Mouse (Mus musculus): ENCODE results near the gene Mlf1.

The Mlf1 gene

DNA sequence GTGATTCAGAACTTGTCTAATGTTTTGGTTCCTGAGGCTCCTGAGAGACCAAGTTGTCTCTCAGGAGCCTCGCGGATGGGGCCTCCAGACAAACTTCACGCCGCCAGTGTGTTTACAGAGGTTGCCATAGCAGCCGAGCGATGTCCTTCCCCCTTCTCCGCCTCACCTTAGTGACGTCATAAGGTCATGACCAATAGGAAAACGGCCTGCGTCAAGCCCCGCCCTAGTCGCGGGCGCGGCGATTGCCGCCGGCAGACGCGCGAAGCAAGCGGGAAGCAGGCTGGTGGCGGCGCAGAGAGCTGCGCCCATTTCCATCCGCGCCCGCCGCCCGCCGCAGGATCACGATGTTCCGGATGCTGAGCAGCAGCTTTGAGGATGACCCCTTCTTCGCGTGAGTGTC is at the start of gene Mlf1:
TSS of gene Mlf1 (plus strand) at position 226 of the 400 bp plus-strand sequence.
- Histone ChIP-seq H3K27me3 (ENCODE audit: control insufficient read depth, insufficient read depth, low read length, poor library complexity, severe bottlenecking) (no peaks in the 10 kb centered on the region), H3K36me3 (ENCODE audit: control insufficient read depth, insufficient read depth, low read length, poor library complexity, severe bottlenecking) (no peaks in the 10 kb centered on the region)
- peak; percentile 73 for DNase-seq (ENCODE audit: low read depth, low spot score)

DNA sequence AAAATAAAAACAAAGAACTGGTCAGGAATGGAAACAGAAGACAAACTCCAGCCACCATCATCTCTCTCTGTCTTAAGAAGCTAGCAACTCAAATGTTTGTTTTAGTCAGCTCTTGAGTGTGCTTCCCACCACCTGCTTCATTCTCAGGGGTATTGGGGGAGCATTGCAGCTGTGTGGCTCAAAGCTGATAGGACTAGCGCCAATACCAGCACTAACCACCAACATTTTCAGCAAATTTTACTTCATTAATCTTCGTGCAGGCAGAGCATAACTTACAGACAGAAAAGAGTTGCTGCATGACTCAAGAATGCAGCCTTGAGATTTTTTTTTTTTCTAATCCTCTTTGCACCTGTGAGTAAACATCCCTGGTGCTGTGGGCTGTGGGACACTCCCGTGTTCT is 34.3 kb upstream of the Mlf1 start:
- H3K36me3 ChIP-seq (ENCODE audit: control insufficient read depth, insufficient read depth, low read length, poor library complexity, severe bottlenecking), result no peaks in the 10 kb centered on the region
- DNase-seq (ENCODE audit: low read depth, low spot score), result no peak
- H3K27me3 ChIP-seq (ENCODE audit: control insufficient read depth, insufficient read depth, low read length, poor library complexity, severe bottlenecking), result no peaks in the 10 kb centered on the region

DNA sequence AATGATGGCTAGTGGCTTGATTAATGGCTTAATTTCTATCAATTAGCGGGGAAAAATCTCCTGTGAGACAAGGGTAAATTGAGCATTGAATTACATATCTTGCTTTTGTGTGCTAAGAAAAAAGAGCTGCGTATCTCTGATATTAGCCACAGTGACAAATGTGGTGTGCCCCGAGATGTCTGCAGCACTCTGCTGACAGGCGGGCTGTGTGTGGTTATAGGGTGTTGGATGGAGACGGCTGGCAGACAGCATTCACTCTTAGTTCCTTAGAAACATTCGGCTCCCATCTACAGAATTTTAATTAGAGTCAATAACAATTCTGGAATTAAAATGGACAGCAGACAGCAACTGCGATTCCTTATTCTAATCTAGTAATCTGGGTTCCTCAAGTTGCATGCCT is 33.0 kb upstream of the Mlf1 start:
- DNase-seq (ENCODE audit: low read depth, low spot score), result no peak
- H3K36me3 ChIP-seq (ENCODE audit: control insufficient read depth, insufficient read depth, low read length, poor library complexity, severe bottlenecking), result no peaks in the 10 kb centered on the region
- H3K27me3 ChIP-seq (ENCODE audit: control insufficient read depth, insufficient read depth, low read length, poor library complexity, severe bottlenecking), result no peaks in the 10 kb centered on the region

DNA sequence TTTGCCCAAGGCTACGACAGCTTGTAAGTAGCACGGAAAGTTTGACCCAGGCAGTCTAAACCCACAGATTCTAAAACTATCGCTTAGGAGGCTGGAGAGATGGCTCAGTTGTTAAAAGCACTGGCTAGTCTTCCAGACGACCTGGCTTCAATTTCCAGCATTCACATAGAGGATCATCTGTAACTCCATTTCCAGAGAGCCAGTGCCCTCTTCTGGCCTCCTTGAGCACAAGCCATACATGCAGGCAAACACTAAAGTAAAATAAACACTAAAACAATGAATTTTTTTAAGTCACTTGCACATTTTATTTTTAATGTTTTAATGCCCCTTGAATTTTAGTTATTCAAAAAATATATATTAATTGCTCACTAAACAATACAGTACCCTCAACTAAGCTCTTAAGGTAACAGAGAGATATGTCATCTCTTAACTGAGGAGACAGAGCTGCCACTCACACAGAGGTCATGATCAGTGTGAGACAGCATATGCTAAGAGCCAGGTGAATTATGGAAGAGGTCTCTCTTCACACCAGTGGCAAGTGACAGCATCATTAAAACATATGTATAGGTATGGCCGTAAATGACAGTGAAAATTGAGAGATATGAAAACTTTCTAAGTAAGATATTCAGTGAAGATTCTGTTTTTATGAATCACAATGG is 30.8 kb upstream of the Mlf1 start:
- H3K27me3 ChIP-seq (ENCODE audit: control insufficient read depth, insufficient read depth, low read length, poor library complexity, severe bottlenecking), result no peaks in the 10 kb centered on the region
- DNase-seq (ENCODE audit: low read depth, low spot score), result no peak
- no peaks in the 10 kb centered on the region for H3K36me3 ChIP-seq (ENCODE audit: control insufficient read depth, insufficient read depth, low read length, poor library complexity, severe bottlenecking)

DNA sequence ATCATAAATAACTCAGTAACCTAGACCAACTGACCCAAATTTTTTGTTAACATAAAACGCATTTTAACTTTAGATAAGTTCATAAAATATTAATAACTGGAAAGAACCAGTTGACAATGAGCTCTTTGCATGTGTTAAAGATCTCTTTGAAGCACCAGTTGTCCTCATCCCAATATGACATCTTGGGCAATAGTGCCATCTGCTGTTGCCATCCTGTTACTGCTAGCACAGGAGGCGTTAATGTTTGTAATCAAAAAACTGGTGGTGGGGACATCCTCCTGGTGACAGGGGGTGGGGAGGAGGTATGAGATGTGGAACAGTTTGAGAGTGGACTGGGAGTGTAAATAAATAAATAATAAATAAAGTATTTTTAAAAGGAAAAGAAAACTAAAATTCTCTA is 29.3 kb upstream of the Mlf1 start:
- Histone ChIP-seq H3K27me3 (ENCODE audit: control insufficient read depth, insufficient read depth, low read length, poor library complexity, severe bottlenecking) (no peaks in the 10 kb centered on the region), H3K36me3 (ENCODE audit: control insufficient read depth, insufficient read depth, low read length, poor library complexity, severe bottlenecking) (no peaks in the 10 kb centered on the region)
- DNase-seq (ENCODE audit: low read depth, low spot score), result peak; percentile 70

DNA sequence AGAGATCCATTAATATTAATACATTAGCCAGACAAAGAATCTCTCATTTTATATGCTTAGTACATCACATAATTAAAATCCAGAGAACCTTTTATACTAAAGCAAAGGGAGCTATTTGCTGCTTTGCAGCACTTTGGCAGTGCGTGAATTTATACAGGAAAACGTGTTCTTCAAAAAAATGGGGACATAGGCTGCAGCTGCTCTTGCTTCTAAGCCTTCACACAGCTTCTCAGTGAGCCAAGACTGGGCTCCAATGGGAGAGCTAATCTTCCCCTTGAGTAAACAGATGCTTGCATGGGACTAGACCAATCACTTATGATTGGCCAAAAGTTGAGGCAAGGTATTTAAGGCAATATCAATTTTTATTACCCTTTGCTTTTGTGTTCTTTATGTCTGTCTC is 27.2 kb upstream of the Mlf1 start:
- Histone ChIP-seq H3K27me3 (ENCODE audit: control insufficient read depth, insufficient read depth, low read length, poor library complexity, severe bottlenecking) (no peaks in the 10 kb centered on the region), H3K36me3 (ENCODE audit: control insufficient read depth, insufficient read depth, low read length, poor library complexity, severe bottlenecking) (no peaks in the 10 kb centered on the region)
- no peak for DNase-seq (ENCODE audit: low read depth, low spot score)

DNA sequence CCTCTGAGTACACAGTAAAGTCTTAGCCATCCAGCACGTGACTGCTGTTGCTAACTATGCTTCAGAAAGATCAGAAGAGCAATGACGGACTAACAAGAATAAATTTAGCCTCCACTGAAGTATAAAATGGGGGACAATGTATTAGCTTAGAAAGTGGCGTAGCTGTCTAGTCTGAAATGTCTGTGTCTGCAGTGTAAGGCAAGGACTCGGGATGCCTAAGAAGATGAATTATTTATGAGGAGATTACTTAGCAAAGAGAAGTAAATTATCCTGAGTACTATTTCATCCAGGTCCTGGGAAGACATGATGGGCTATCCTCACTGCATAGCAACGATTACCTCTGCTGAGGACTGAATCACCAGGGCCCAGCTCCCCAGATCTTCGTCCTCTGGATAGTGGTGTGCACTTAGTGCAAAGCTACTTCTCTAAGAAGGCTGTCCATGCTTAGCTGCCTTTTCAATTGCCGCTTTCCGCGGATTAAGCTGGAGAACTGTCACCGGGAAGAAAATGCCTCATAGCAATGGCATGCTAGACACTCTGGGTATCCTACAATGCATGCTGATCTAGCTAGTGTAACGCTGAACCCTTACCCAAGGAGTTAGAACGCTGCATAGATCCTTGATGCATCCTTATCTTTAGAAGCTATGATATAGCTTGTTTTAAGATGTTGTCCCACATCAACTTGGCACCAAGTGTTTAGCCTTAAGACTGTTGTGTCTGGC is 22.3 kb upstream of the Mlf1 start:
- Histone ChIP-seq H3K27me3 (ENCODE audit: control insufficient read depth, insufficient read depth, low read length, poor library complexity, severe bottlenecking) (no peaks in the 10 kb centered on the region), H3K36me3 (ENCODE audit: control insufficient read depth, insufficient read depth, low read length, poor library complexity, severe bottlenecking) (0 out of 2 replicates have a peak, but pooled peaks cover 4% of the 10 kb centered on the region)
- DNase-seq (ENCODE audit: low read depth, low spot score), result no peak

DNA sequence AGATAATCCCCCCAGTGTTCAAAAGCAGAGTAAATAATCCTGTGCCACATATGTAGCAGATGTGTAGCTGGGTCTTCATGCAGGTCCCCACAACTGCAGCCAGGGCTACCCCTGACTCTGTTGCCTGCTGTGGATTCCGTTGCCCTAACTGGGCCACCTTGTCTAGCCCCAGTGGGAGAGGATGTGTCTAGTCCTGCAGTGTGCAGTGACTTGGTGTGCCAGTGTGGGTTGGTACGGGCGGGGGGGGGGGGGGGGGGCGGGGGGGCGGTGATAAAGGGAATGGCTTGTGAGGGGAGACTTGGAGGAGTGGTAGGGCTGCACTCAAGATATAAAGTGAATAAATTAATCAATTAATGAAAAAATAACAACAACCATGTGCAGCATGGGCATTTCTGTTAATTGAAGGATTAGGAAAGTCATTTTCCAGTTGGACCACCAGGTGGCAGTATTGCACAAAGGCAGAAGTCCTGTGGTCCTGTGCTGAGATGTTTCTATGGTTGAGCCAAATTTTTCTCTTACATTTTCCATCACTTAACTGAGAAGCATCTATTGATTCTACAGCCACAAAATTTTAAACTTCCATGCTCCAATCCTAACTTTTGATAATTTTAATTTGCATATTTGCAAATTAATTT is 21.7 kb upstream of the Mlf1 start:
- H3K36me3 ChIP-seq (ENCODE audit: control insufficient read depth, insufficient read depth, low read length, poor library complexity, severe bottlenecking), result peaks cover 4% of the 10 kb centered on the region; the same call in 1 of the 2 replicates
- DNase-seq (ENCODE audit: low read depth, low spot score), result peak; percentile 71

DNA sequence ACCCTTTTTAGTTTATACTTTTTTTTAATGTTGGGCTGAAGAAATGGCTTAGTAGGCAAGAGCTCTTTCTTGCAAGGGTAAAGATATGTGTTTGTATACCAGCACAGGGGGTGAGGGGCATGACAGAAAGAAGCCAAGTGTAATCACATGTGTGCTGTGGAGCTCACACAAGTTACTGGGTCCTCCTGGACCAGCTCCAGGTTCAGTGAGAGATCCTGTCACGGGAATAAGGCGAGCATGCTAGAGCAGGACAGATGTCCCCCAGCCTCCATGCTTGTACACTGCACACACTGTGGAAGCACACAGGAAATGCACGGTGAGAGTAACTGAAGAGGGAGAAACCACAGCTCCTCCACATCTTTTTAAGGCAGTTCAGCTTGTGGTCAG is 21.1 kb upstream of the Mlf1 start:
- Histone ChIP-seq H3K36me3 (ENCODE audit: control insufficient read depth, insufficient read depth, low read length, poor library complexity, severe bottlenecking) (peaks cover 4% of the 10 kb centered on the region; the same call in 1 of the 2 replicates), H3K27me3 (ENCODE audit: control insufficient read depth, insufficient read depth, low read length, poor library complexity, severe bottlenecking) (no peaks in the 10 kb centered on the region)
- DNase-seq (ENCODE audit: low read depth, low spot score), result no peak

More for the DNA sequence above, 21.7 kb upstream of the Mlf1 start:
- no peaks in the 10 kb centered on the region for H3K27me3 ChIP-seq (ENCODE audit: control insufficient read depth, insufficient read depth, low read length, poor library complexity, severe bottlenecking)

DNA sequence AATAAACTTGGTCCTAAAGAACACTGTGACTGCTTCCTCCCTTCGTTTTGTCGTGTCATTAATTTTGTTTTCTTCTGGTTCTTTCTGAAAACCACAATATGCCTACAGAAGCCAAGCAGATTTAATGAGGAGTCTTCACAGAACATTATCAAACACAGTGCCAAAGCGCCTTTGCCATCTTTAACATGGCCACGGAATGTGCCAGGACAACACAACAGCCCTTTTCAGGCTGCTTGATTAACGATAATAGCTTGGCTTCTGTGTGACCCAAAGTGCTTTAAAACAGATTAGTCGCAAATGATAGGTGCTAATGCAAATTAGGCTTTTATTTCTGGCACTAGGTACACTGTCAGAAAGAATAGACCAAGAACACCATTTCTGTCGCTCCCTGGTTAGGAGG is 15.5 kb upstream of the Mlf1 start:
- no peaks in the 10 kb centered on the region for H3K27me3 ChIP-seq (ENCODE audit: control insufficient read depth, insufficient read depth, low read length, poor library complexity, severe bottlenecking)
- peaks cover 5% of the 10 kb centered on the region; the same call in 1 of the 2 replicates for H3K36me3 ChIP-seq (ENCODE audit: control insufficient read depth, insufficient read depth, low read length, poor library complexity, severe bottlenecking)
- DNase-seq (ENCODE audit: low read depth, low spot score), result no peak

DNA sequence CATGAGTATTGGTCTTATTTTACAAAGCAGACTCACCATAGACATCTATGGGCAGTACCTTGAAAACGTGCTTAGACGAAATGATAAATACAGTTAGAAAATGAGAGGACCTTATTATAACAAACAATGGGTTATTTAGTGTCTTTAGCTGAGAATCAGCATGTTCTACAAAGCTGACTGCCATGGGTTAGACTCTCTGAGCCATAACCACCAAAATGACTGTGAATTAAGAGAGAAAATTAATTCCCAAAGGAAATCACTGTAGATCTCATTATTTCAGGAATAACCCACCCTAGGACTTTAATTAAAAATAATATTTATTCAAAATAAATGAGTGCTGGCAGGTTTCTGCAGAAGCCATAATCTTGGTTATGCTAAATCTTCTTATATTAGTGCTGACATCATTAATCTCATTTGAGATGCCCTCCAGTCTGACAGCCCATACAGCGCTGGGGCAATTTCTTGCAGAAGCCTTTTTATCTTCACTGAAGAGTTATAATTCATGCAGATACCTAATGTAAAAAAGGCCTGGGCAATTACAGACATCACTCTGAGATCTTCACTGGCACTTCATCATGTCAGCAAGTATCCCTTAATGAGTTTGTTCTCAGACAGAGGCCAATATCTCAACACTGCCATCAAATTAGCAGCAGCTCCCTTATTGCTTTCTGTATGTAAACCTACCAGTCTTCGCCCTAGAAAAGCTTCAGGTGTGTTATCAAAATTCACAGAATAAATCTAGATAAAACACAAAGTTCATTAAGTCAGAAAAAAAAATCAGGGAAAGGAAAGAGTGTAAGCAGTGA is 7.6 kb upstream of the Mlf1 start:
- Histone ChIP-seq H3K36me3 (ENCODE audit: control insufficient read depth, insufficient read depth, low read length, poor library complexity, severe bottlenecking) (peaks cover 2% of the 10 kb centered on the region; the same call in 1 of the 2 replicates), H3K27me3 (ENCODE audit: control insufficient read depth, insufficient read depth, low read length, poor library complexity, severe bottlenecking) (no peaks in the 10 kb centered on the region)
- no peak for DNase-seq (ENCODE audit: low read depth, low spot score)

DNA sequence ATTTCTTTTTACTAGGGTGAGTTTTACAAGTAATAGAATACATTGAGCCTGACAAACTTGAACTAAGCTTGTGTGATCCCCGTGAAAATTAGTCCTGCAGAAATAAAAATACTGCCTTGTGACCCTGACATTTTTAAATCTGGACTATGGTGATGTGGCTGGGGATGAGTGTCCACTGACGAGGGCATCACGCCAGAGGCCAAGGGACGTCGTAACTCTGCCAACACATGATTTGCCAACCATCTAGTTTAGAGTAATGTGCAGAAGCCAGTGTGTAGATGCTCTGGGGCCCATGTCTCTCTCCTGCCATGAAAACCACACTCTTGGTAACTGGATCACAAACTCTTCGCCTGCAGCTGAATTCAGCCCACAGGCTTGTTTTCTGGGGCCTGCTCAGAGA is 6.4 kb upstream of the Mlf1 start:
- H3K36me3 ChIP-seq (ENCODE audit: control insufficient read depth, insufficient read depth, low read length, poor library complexity, severe bottlenecking), result no peaks in the 10 kb centered on the region

DNA sequence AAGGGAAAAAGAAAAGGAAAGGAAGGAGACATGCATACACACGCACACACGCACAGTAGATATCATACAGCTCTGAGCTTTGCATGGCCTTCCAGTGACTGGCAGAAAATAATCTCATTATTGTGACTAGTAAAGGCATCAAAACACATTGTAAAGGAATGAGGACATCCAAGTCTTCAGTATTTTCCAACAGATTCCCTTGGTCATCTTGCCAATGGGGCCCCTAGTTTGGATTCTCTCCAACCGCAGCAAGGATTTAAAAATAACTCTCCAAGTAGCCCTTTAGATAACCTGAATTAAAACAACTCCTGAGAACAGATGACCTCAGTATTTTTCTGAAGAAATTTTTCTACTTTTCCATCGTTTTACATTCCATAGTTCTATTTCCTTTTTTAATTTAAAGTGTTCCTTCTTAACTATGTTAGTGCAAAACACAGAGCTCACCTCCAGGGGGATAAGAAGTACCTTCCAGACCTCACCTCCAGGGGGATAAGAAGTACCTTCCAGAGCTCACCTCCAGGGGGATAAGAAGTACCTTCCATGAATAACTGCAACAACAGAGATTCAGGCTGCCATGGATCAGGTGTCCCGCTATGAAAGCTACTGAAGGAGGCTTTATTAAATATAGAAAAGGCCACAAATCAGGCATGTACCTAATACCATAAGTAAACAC is 4.4 kb upstream of the Mlf1 start:
- DNase-seq (ENCODE audit: low read depth, low spot score), result no peak
- no peaks in the 10 kb centered on the region for H3K27me3 ChIP-seq (ENCODE audit: control insufficient read depth, insufficient read depth, low read length, poor library complexity, severe bottlenecking)
- no peaks in the 10 kb centered on the region for H3K36me3 ChIP-seq (ENCODE audit: control insufficient read depth, insufficient read depth, low read length, poor library complexity, severe bottlenecking)

More for the DNA sequence above, 6.4 kb upstream of the Mlf1 start:
- DNase-seq (ENCODE audit: low read depth, low spot score), result no peak
- no peaks in the 10 kb centered on the region for H3K27me3 ChIP-seq (ENCODE audit: control insufficient read depth, insufficient read depth, low read length, poor library complexity, severe bottlenecking)

DNA sequence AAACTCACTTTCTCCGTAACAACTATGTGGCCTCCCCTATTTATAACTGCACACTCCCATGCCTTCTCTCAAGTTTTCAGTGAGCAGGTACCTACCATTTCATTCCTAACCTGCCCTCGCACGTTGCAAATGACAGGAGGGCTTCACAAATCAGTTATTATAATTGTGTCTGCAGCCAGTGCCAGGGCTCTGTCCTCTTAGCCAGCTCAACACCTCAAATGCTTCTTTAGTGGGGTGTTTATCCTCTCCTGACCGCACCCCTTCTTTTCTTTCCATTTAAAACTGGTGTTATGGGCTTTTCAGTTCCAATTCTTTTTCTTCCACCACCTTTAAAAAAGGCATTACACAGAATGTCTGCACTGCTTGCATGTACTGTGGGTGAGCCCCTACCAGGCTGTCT is 1.7 kb upstream of the Mlf1 start:
- no peak for DNase-seq (ENCODE audit: low read depth, low spot score)
- no peaks in the 10 kb centered on the region for H3K27me3 ChIP-seq (ENCODE audit: control insufficient read depth, insufficient read depth, low read length, poor library complexity, severe bottlenecking)
- H3K36me3 ChIP-seq (ENCODE audit: control insufficient read depth, insufficient read depth, low read length, poor library complexity, severe bottlenecking), result no peaks in the 10 kb centered on the region

All from splenic B cell, adult 2 months (primary cell).